Mouse (Mus musculus) kidney, adult 2 months (tissue): Measurements from ENCODE around the gene Zbtb20.

ENCODE experiments used
- CTCF ChIP-seq: fragments of 200-500 bp; conservative IDR thresholded peaks from 2 replicates; pipeline ENCODE4 v1.5.1; 2011; ENCODE audit warnings: low read depth, mild to moderate bottlenecking, control low read depth, low read length, moderate library complexity, mixed read lengths; ENCODE audit not compliant: insufficient read depth, insufficient read length
- POLR2A ChIP-seq: fragments of 200-500 bp; IDR thresholded peaks from one replicate; pipeline ENCODE4 v1.6.1; 2011; ENCODE audit warnings: low read depth, low read length, control low read depth

GRCm38 (mm10) chr16:43501284-43501683, 625.6 kb downstream of the Zbtb20 start:
- TF ChIP-seq POLR2A (no peak), CTCF (no peak)
